Mouse (Mus musculus) layer of hippocampus, adult 2 months (tissue): ENCODE measurements around the gene Serpinb9e. TPM values are rescaled to one million over a fixed set of nuclear protein-coding genes. Genes with fewer than 3 reads are reported as not detected.
A peak's percentile ranks its signal among the peaks of the same experiment; 100 is the strongest.
"Not testable (repeated sequence)": the region's sequence is repeated elsewhere in the genome, so short reads cannot be mapped to it uniquely, and the experiment has no call there.

ENCODE experiments used
- DNase-seq, 2 experiments: peaks; one replicate each; pipeline ENCODE4 v3.0.0; 2022; ENCODE audit warnings: low spot score in 2 of 2
- H3K27ac ChIP-seq: fragments of 200-600 bp; 2 replicates; pipeline ENCODE4 v1.8.1; 2022
- H3K4me3 ChIP-seq: fragments of 200-600 bp; 2 replicates; pipeline ENCODE4 v1.8.1; 2022; ENCODE audit warnings: mild to moderate bottlenecking
- CTCF ChIP-seq: fragments of 200-600 bp; conservative IDR thresholded peaks from 2 replicates; pipeline ENCODE4 v1.8.1; 2022; ENCODE audit warnings: antibody characterized with exemption, mild to moderate bottlenecking, moderate library complexity
- long read RNA-seq, 2 experiments: library from polyadenylated mRNA; stranded (forward); transcript quantifications; one replicate each; pipeline ENCODE4 v2.0.0; 2021; ENCODE audit warnings: borderline mapping rate in 2 of 2
- total RNA-seq, 2 experiments: library from RNA; stranded (reverse); gene quantifications; 2 replicates each; pipeline ENCODE4 v1.2.3; 2021

Serpinb9e gene
- not detected for total RNA-seq
- long read RNA-seq, experiment 1: 0 reads
- long read RNA-seq, experiment 2: 0 reads

DNA sequence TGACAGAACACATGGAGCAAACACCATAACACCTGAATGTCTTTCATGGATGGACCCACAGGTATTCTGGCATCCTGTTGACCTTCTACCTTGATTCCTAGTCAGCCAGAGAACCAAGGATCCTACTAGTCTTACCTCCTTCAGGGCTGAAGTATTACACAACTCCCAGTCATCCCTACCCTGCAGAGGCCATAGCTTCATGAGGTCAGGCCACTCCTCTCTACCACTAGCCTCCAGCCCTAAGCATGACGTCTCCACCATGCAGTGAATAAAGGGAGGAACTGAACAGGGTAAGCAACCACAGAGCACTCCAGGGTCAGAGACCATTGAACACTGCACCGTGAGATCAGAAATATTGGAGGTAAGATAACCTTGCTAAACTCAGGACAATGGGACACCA lies at the start of gene Serpinb9e:
Gene Serpinb9e, plus strand, starts transcription at position 301 of the 400 bp plus-strand sequence.
- DNase-seq, H3K4me3 ChIP-seq, H3K27ac ChIP-seq: not testable (repeated sequence)

DNA sequence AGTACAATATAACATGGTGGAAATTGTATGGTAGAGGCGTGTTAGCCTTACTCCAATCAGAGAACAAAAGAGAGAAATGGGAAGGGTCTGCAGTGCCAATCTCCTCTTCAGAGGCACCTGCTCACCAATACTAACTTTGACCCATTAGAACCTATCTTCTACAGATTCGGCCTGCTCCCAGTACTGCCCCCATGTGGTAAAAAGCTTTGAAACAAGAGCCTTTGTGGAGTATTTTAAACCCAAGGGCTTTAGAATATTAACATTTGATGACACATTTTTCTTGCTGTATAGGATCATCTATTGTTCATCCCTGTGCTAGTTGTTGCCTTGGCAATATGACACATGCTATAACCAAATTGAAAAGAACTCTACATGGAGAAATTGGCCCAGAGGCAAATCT lies 49.7 kb upstream of the Serpinb9e start:
- Histone ChIP-seq H3K4me3 (no peak overlapping the region), H3K27ac (no peak overlapping the region)
- peak; percentile 52 for TF ChIP-seq CTCF
- peak in 1 of 2 experiments; percentile 12 for DNase-seq

DNA sequence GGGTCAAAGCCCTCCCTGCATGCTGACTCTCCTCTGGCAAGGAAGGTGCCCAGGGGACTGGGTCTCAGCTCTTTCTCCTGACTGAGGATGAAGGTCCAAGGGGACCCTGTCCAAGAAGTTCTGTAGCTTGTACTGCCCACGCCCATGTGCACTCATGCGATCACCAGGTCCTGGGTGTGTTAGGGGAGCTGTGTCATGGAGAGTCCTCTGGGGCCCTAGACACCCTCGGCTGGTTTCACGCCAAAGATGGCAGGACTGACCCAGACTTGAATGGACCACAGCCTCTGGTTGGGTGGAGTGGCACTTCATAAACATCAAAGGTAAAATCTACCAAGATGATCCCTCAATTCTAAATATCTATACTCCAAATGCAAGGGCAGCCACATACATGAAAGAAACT lies 59.2 kb downstream of the Serpinb9e start:
- H3K4me3 ChIP-seq, H3K27ac ChIP-seq, DNase-seq: not testable (repeated sequence)

Other genes with a start within 250 kb of the Serpinb9e start
- 1 to 10 TPM; 5.4 TPM for gene Serpinb9, start 246.4 kb upstream of the Serpinb9e start, total RNA-seq
- not detected for gene Serpinb9b, start 222.2 kb upstream of the Serpinb9e start, total RNA-seq
- under 1 TPM; 0.42 to 0.44 TPM for gene Serpinb1b, start 171.0 kb upstream of the Serpinb9e start, total RNA-seq
- gene Serpinb9c, start 89.9 kb upstream of the Serpinb9e start, total RNA-seq: not detected
- not detected for gene Serpinb9d, start 56.7 kb upstream of the Serpinb9e start, total RNA-seq
- gene Serpinb9f, start 74.5 kb downstream of the Serpinb9e start, total RNA-seq: not detected
- gene Gm11397, start 146.1 kb downstream of the Serpinb9e start, total RNA-seq: not detected
- not detected for gene Serpinb9g, start 235.2 kb downstream of the Serpinb9e start, total RNA-seq